Mouse (Mus musculus) CD4-positive naive resting alpha-beta T cell, adult 76 days (primary cell): ENCODE data around the gene Olfr658. TPM values are rescaled to one million over a fixed set of nuclear protein-coding genes. Genes with fewer than 3 reads are reported as not detected.

Experiments used
- total RNA-seq: library from RNA; stranded (reverse); gene quantifications from one replicate; pipeline ENCODE4 v1.2.4, GENCODE M21; 2023

The Olfr658 gene
- 0.18 TPM for total RNA-seq

GRCm38 (mm10) chr7:104646841-104647482 lies at the start of gene Olfr658:
TSS of gene Olfr658 (minus strand) at chr7:104647305.

GRCm38 (mm10) chr7:104686201-104686600 lies 39.1 kb upstream of the Olfr658 start, which contains the start of gene Olfr661:
TSS of gene Olfr661 (plus strand) at chr7:104686501.

GRCm38 (mm10) chr7:104666453-104666852 lies 19.3 kb upstream of the Olfr658 start, which contains the start of gene Olfr659:
TSS of gene Olfr659 (plus strand) at chr7:104666753.

GRCm38 (mm10) chr7:104624494-104624893 lies 22.6 kb downstream of the Olfr658 start, which contains the start of gene Olfr657:
TSS of gene Olfr657 (plus strand) at chr7:104624794.

GRCm38 (mm10) chr7:104613655-104614054 lies 33.5 kb downstream of the Olfr658 start, which contains the start of gene Olfr656:
TSS of gene Olfr656 (plus strand) at chr7:104613955.

GRCm38 (mm10) chr7:104601679-104602078 lies 45.4 kb downstream of the Olfr658 start, which contains the start of gene Olfr655:
TSS of gene Olfr655 (minus strand) at chr7:104601779.

Other genes with a start within 250 kb of the Olfr658 start
- gene Trim30c, start 246.5 kb downstream of the Olfr658 start, total RNA-seq, result 0.76 TPM
- 61.9 TPM for gene Trim30a, start 182.1 kb downstream of the Olfr658 start, total RNA-seq
- gene Trim30d, start 139.5 kb downstream of the Olfr658 start, total RNA-seq, result 12.1 TPM
- gene Olfr651, start 97.2 kb downstream of the Olfr658 start, total RNA-seq, result not detected
- not detected for gene Olfr652, start 86.4 kb downstream of the Olfr658 start, total RNA-seq
- gene Olfr653, start 70.0 kb downstream of the Olfr658 start, total RNA-seq, result not detected
- not detected for gene Olfr654, start 60.3 kb downstream of the Olfr658 start, total RNA-seq
- gene Olfr655, start 45.5 kb downstream of the Olfr658 start, total RNA-seq, result not detected
- gene Olfr656, start 33.4 kb downstream of the Olfr658 start, total RNA-seq, result not detected
- not detected for gene Olfr657, start 22.5 kb downstream of the Olfr658 start, total RNA-seq
- gene Olfr659, start 19.4 kb upstream of the Olfr658 start, total RNA-seq, result not detected
- gene Olfr661, start 39.2 kb upstream of the Olfr658 start, total RNA-seq, result not detected
- not detected for gene Usp17le, start 130.2 kb upstream of the Olfr658 start, total RNA-seq
- not detected for gene Usp17lb, start 195.3 kb upstream of the Olfr658 start, total RNA-seq
- not detected for gene Usp17la, start 209.7 kb upstream of the Olfr658 start, total RNA-seq
- not detected for gene Olfr665, start 230.7 kb upstream of the Olfr658 start, total RNA-seq
- gene Olfr666, start 248.6 kb upstream of the Olfr658 start, total RNA-seq, result not detected